Mouse (Mus musculus): ENCODE results near the gene Hjurp.

- no peak for TF ChIP-seq CTCF (IDR thresholded peaks at IDR 0.05)
- TF ChIP-seq EP300 (IDR thresholded peaks at IDR 0.05), result no peak
Observed at GRCm38 (mm10) chr1:88272851-88273250, 4.6 kb downstream of the Hjurp start.
